Mouse (Mus musculus) forebrain, embryonic 11.5 days (tissue): Measurements from ENCODE around the gene Apc2. TPM values are rescaled to one million over a fixed set of nuclear protein-coding genes. Genes with fewer than 3 reads are reported as not detected.
A peak's percentile ranks its signal among the peaks of the same experiment; 100 is the strongest.

ENCODE experiments used
- ATAC-seq: fragments of 200-750 bp; cut with Nextera tagmentation; replicated peaks from 2 replicates; pipeline ENCODE4 v1.8.0; 2017; ENCODE audit warnings: moderate TSS enrichment; ENCODE audit not compliant: low FRiP score
- DNase-seq: peaks from one replicate; pipeline ENCODE4 v3.0.0-alpha.2; 2017; ENCODE audit warnings: low spot score
- H3K27ac ChIP-seq: fragments of 300-500 bp; sonication (generic); 2 replicates; pipeline ENCODE4 v1.5.1; 2014; ENCODE audit warnings: low read depth, low read length
- H3K27me3 ChIP-seq: fragments of 300-500 bp; sonication (generic); 2 replicates; pipeline ENCODE4 v1.6.1; 2014; ENCODE audit warnings: mild to moderate bottlenecking, low read length, mixed read lengths; ENCODE audit not compliant: control insufficient read depth, insufficient read depth
- H3K36me3 ChIP-seq: fragments of 300-500 bp; sonication (generic); 2 replicates; pipeline ENCODE4 v1.6.1; 2014; ENCODE audit warnings: mild to moderate bottlenecking, low read length, moderate library complexity, mixed read lengths; ENCODE audit not compliant: control insufficient read depth, insufficient read depth
- H3K4me1 ChIP-seq: fragments of 300-500 bp; sonication (generic); replicated peaks from 2 replicates; pipeline ENCODE4 v1.6.1; 2014; ENCODE audit warnings: low read length, mixed read lengths; ENCODE audit not compliant: control insufficient read depth, insufficient read depth
- H3K4me2 ChIP-seq: fragments of 300-500 bp; sonication (generic); 2 replicates; pipeline ENCODE4 v1.6.1; 2014; ENCODE audit warnings: low read depth, mild to moderate bottlenecking, low read length, moderate library complexity, mixed read lengths; ENCODE audit not compliant: severe bottlenecking
- H3K4me3 ChIP-seq: fragments of 300-500 bp; sonication (generic); 2 replicates; pipeline ENCODE4 v1.5.1; 2014; ENCODE audit warnings: low read depth, low read length
- H3K9ac ChIP-seq: fragments of 300-500 bp; sonication (generic); 2 replicates; pipeline ENCODE4 v1.6.1; 2014; ENCODE audit warnings: low read length
- H3K9me3 ChIP-seq: fragments of 300-500 bp; sonication (generic); 2 replicates; pipeline ENCODE4 v1.6.1; 2016; ENCODE audit warnings: low read length, mixed read lengths; ENCODE audit not compliant: control insufficient read depth
- WGBS: fragments of 180-500 bp; shearing (Covaris S2); extraction: QIAGEN DNeasy Blood & Tissue Kit; methylation state at CpG from one replicate; pipeline ENCODE4 v1.1.7; 2014; 5-methylcytosine and 5-hydroxymethylcytosine counted together
- polyA plus RNA-seq: library from polyadenylated mRNA; unstranded; fragments of >200 nt; fragmentation: Nextera tagmentation; extraction: Ambion mirVana; gene quantifications from 2 replicates; pipeline ENCODE4 v1.2.1, GENCODE M21; 2014

The Apc2 gene
- polyA plus RNA-seq, 1 experiment from 2014 or later = 77.7 TPM

DNA sequence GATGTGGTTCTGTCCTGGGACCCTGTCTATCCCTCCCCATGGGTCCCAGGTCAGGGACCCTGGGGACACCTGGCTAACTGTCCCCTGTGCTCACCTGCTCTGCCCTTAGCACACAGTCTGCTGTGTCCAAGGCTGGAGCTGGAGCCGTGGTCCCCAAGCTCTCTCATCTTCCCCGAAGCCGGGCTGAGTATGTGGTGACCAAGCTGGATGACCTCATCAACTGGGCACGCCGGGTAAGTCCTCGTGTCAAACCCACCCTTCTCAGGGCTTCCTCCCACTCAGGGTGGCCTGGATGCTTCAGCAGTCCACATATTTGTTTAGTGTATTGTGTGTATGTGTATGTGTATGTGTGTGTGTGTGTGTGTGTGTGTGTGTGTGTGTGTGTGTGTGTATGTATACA is 42.2 kb upstream of the Apc2 start:
- no peaks in the 10 kb centered on the region for H3K9me3 ChIP-seq
- H3K9ac ChIP-seq = no peak overlapping the region
- H3K27ac ChIP-seq = no peak overlapping the region
- H3K4me1 ChIP-seq = peaks cover 10% of the 10 kb centered on the region; the same call in 1 of the 2 replicates
- DNase-seq = no peak
- no peak overlapping the region for H3K4me2 ChIP-seq
- no peak for ATAC-seq
- H3K27me3 ChIP-seq = no peaks in the 10 kb centered on the region
- WGBS = 94% methylated on average over 6 of the region's 6 CpGs
- no peak overlapping the region for H3K4me3 ChIP-seq
- H3K36me3 ChIP-seq = peaks cover 4% of the 10 kb centered on the region; the same call in 1 of the 2 replicates

DNA sequence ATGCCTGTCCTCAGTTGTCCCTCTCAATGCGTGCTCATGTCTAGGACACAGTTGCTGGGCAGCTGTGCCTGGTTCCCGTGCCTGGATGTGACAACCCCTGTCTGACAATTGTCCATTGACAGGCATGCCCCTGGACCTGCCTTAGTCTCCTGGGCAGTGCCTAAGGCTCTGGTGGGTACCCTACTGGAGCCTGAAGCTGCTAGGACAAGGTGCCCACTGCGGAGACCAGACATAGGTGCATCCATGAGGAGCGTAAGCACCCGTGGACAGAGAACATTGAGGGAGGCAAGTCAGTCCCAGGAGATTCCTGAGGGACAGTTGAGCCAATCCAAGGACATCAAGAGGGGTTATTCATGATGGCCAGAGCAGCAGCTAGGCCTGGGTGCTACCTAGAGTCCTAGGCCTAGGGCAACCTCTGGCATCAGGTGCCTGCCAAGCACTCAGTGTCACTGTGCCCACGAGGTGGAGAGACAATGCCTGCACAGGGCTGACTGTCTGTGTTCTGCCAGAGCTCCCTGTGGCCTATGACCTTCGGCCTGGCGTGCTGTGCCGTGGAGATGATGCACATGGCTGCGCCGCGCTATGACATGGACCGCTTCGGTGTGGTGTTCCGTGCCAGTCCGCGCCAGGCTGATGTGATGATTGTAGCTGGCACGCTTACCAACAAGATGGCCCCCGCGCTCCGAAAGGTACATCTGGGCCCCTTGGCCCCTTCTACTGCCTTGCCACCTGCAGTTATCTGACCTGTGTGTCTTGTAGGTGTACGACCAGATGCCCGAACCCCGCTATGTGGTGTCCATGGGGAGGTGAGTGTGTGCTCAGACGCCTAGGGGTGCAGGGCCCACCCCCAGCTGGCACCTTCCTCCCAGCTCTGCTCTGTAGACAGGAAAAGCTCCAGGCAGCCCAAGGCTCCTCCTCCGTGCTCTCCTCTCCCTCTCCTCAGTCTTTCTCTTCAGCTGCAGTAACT is 41.2 kb upstream of the Apc2 start:
- Histone ChIP-seq H3K4me2 (no peak overlapping the region), H3K4me3 (no peak overlapping the region)

DNA sequence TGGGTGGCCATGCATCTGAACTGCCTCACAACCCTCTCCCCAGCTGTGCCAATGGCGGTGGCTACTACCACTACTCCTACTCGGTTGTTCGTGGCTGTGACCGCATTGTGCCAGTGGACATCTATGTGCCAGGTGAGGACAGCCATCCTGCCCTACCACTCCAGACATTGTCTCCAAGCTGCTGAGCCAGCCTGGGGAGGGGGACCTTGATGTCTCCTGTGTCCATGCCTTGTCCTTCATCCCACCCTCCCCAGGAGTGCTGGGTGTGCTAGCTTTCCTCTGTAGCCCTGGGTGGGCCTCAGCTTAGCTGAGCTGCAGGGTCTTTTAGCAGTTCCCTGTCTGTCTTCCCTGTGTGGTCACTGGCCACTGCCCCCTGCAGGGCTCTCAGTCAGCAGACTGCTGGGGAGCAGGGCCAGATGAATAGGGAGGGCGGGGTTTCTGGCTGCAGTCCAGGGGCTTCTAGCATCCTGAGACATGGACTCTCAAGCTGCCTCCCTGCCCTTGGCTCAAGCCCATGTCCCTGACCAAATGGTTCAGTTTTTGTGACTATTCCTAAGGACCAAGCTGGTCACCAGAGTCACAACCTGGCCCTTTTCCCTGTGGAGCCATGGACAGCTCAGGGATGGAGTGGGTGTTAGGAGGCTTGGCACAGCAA is 39.8 kb upstream of the Apc2 start:
- Histone ChIP-seq H3K9ac (no peak overlapping the region), H3K4me3 (no peak overlapping the region), H3K4me1 (peaks cover 15% of the 10 kb centered on the region), H3K27me3 (no peaks in the 10 kb centered on the region), H3K27ac (no peak overlapping the region), H3K36me3 (peaks cover 4% of the 10 kb centered on the region; the same call in 1 of the 2 replicates), H3K9me3 (no peaks in the 10 kb centered on the region), H3K4me2 (no peak overlapping the region)
- ATAC-seq = no peak
- WGBS = 84% methylated on average over 5 of the region's 5 CpGs
- DNase-seq = no peak

More for the DNA sequence above, 41.2 kb upstream of the Apc2 start:
- ATAC-seq (no peak), DNase-seq (no peak)
- Histone ChIP-seq H3K9ac (no peak overlapping the region), H3K27ac (no peak overlapping the region), H3K4me1 (peaks cover 14% of the 10 kb centered on the region), H3K27me3 (no peaks in the 10 kb centered on the region), H3K36me3 (peaks cover 4% of the 10 kb centered on the region; the same call in 1 of the 2 replicates), H3K9me3 (no peaks in the 10 kb centered on the region)
- WGBS = 94% methylated on average over 26 of the region's 26 CpGs

DNA sequence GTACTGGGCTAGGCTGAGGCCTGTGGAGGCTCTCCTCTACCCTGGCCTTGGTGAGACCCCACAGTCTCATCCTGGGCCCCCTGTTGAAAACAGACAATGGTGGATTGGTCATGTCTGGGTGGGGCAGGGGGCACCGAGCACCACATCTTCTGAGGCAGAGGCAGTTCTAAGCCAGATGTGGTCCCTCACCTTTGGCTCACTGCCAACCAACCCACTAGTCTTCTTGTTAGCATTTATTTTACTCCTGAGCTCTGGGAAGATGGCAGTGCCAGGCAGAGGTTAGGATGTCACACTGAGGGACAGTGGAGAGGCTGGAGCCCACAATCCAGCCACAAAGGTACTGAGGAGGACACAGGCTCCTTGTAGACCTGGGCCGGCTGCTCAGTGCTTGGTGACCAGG is 37.8 kb upstream of the Apc2 start:
- no peak overlapping the region for H3K27ac ChIP-seq
- H3K36me3 ChIP-seq = peaks cover 4% of the 10 kb centered on the region; the same call in 1 of the 2 replicates
- ATAC-seq (no peak), DNase-seq (no peak)
- H3K9me3 ChIP-seq = no peaks in the 10 kb centered on the region
- H3K9ac ChIP-seq = no peak overlapping the region
- WGBS = 84% methylated on average over 2 of the region's 2 CpGs
- H3K27me3 ChIP-seq = no peaks in the 10 kb centered on the region
- H3K4me3 ChIP-seq = no peak overlapping the region
- H3K4me1 ChIP-seq = peaks cover 25% of the 10 kb centered on the region
- H3K4me2 ChIP-seq = no peak overlapping the region

DNA sequence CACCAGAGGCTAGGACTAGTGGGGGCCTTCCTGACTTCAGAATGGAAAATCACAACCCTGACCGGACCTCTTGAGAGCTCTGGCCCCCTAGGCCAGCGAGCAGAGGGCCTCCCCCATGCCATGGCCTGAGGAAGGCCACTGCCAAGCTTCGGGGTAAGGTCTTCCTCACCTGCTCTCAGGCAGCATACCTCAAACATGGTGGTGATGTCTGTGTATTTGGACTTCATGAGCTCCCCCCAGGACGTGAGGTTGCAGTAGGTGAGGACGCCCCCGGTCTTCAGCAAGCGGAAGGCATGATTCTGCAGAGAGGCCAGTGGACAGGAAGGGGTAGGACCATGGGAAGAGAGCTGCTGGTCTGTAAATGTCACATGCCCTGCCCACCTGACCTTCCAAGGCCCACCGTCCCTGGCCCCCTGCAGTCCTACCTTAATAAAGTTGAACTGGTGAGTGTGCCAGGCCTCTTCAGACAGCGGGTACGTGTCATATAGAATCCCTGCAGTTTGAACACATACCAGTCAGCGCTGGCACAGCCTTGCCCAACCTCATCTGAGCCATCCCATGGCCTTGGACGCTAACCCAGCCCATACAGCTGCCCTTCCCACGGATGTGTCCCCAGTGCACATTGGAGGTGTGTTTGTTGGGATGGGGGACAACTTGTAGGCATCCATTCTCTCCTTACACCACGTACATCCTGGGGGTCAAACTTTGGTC is 36.9 kb upstream of the Apc2 start:
- Histone ChIP-seq H3K4me1 (peaks cover 26% of the 10 kb centered on the region), H3K4me3 (no peak overlapping the region), H3K9ac (no peak overlapping the region), H3K27me3 (no peaks in the 10 kb centered on the region), H3K9me3 (no peaks in the 10 kb centered on the region), H3K36me3 (peaks cover 4% of the 10 kb centered on the region; the same call in 1 of the 2 replicates), H3K4me2 (no peak overlapping the region; the same call in 1 of the 2 replicates), H3K27ac (no peak overlapping the region)
- WGBS = 91% methylated on average over 14 of the region's 14 CpGs
- no peak for DNase-seq
- ATAC-seq = no peak

DNA sequence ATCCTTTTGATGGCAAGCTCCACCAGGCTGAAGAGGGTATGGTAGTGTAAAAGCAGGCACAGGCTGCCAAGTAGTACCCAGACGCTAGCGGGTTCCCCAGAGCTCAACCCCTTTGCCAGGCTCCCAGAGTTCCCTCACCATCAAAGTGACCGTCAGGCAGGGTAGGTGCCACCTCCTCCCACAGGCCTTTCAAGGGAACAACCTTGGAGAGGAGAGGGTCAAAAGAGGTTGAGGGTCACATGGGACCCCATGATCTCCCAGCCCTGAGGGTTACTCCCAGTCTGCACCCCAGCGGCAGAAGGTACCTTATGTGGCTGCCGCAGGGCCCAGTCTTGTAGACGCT is 36.3 kb upstream of the Apc2 start:
- Histone ChIP-seq H3K27ac (no peak overlapping the region; the same call in 1 of the 2 replicates), H3K4me2 (peak overlapping the region; percentile 85; the same call in 1 of the 2 replicates), H3K9ac (peak overlapping the region; percentile 59; the same call in 1 of the 2 replicates), H3K27me3 (no peaks in the 10 kb centered on the region), H3K4me3 (no peak overlapping the region), H3K4me1 (peaks cover 26% of the 10 kb centered on the region), H3K36me3 (peaks cover 4% of the 10 kb centered on the region; the same call in 1 of the 2 replicates), H3K9me3 (no peaks in the 10 kb centered on the region)
- DNase-seq (no peak), ATAC-seq (no peak)
- WGBS = 78% methylated on average over 6 of the region's 6 CpGs

DNA sequence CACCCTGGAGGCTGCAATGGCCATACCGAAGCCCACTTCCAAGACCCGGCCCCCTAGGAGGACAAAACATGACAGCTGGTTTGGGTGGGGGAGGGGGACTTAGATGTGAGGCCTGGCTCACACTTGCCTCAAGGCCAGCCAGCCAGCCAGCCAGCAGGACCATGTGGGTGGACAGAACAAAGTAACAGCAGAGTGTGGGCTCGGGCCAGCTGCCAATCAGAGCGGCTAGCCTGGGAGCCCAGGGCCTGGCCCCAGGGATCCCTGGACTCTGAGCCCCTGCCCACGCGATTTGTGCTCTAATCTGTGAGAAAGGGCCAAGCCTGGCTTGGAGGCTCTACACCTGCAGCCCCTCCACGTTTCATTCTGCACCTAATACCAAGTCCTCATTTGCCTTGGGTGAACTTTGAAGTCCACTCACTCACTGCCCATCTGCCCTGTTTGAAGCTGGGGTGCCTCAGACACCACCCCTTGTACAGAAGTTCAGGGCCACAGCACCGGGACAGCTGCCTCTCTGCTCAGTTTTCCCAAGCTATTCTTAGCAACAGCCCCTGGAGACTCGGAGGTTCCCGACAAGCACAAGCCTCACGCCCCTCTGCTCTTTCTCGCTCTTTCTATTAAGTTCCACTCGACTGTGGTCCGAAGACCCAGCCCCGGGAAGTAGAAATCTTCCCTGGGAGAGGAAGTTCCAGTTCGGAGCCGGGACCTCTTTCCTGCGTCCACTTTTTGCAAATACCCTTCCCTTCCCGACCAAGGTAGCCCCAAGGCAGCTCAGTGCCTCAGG is 35.7 kb upstream of the Apc2 start:
- H3K4me1 ChIP-seq = peaks cover 26% of the 10 kb centered on the region
- ATAC-seq = no peak
- peak overlapping the region; percentile 39 for H3K4me3 ChIP-seq
- H3K4me2 ChIP-seq = peak overlapping the region; percentile 85
- WGBS = 9% methylated on average over 19 of the region's 19 CpGs
- peak overlapping the region; percentile 59 for H3K9ac ChIP-seq
- H3K9me3 ChIP-seq = no peaks in the 10 kb centered on the region
- peak overlapping the region; percentile 90 for H3K27ac ChIP-seq
- peak; percentile 73 for DNase-seq
- H3K36me3 ChIP-seq = peaks cover 4% of the 10 kb centered on the region; the same call in 1 of the 2 replicates
- H3K27me3 ChIP-seq = no peaks in the 10 kb centered on the region
